Mouse (Mus musculus) lung, postnatal 0 days (tissue): Measurements from ENCODE around the gene Upb1. TPM values are rescaled to one million over a fixed set of nuclear protein-coding genes. Genes with fewer than 3 reads are reported as not detected.

Experiments used
- ATAC-seq: fragments of 200-750 bp; cut with Nextera tagmentation; 2 replicates; pipeline ENCODE4 v1.8.0; 2017; ENCODE audit warnings: moderate library complexity
- DNase-seq: peaks from one replicate; pipeline ENCODE4 v3.0.0-alpha.2; 2016; ENCODE audit warnings: low spot score
- H3K27ac ChIP-seq: fragments of 300-500 bp; sonication (generic); 2 replicates; pipeline ENCODE4 v1.5.1; 2014; ENCODE audit warnings: antibody characterized with exemption, mild to moderate bottlenecking, low read length, mixed read lengths
- H3K27me3 ChIP-seq: fragments of 300-500 bp; sonication (generic); replicated peaks from 2 replicates; pipeline ENCODE4 v1.6.1; 2014; ENCODE audit warnings: low read length, mixed read lengths; ENCODE audit not compliant: insufficient read depth
- H3K36me3 ChIP-seq: fragments of 300-500 bp; sonication (generic); 2 replicates; pipeline ENCODE4 v1.6.1; 2014; ENCODE audit warnings: low read length, mixed read lengths; ENCODE audit not compliant: insufficient read depth
- H3K4me1 ChIP-seq: fragments of 300-500 bp; sonication (generic); 2 replicates; pipeline ENCODE4 v1.6.1; 2014; ENCODE audit warnings: antibody characterized with exemption, low read depth, low read length, mixed read lengths; ENCODE audit not compliant: insufficient read depth
- H3K4me2 ChIP-seq: fragments of 300-500 bp; sonication (generic); replicated peaks from 2 replicates; pipeline ENCODE4 v1.6.1; 2014; ENCODE audit warnings: low read depth, mild to moderate bottlenecking, low read length, moderate library complexity, mixed read lengths
- H3K4me3 ChIP-seq: fragments of 300-500 bp; sonication (generic); 2 replicates; pipeline ENCODE4 v1.5.1; 2014; ENCODE audit warnings: low read depth, low read length
- H3K9ac ChIP-seq: fragments of 300-500 bp; sonication (generic); replicated peaks from 2 replicates; pipeline ENCODE4 v1.6.1; 2014; ENCODE audit warnings: low read depth, mild to moderate bottlenecking
- H3K9me3 ChIP-seq: fragments of 300-500 bp; sonication (generic); 2 replicates; pipeline ENCODE4 v1.6.1; 2016; ENCODE audit warnings: low read length, mixed read lengths
- CTCF ChIP-seq: IDR thresholded peaks from 2 replicates; pipeline ENCODE4 v1.5.1; 2016; ENCODE audit warnings: antibody characterized with exemption, mild to moderate bottlenecking
- EP300 ChIP-seq: IDR thresholded peaks from 2 replicates; pipeline ENCODE4 v1.6.1; 2016; ENCODE audit warnings: antibody characterized with exemption, mild to moderate bottlenecking, control low read depth
- WGBS: fragments of 180-500 bp; shearing (Covaris S2); extraction: QIAGEN DNeasy Blood & Tissue Kit; methylation state at CpG from one replicate; pipeline ENCODE4 v1.1.7; 2014; 5-methylcytosine and 5-hydroxymethylcytosine counted together
- polyA plus RNA-seq: library from polyadenylated mRNA; unstranded; fragments of >200 nt; fragmentation: Nextera tagmentation; extraction: Ambion mirVana; gene quantifications from 2 replicates; pipeline ENCODE4 v1.2.1, GENCODE M21; 2015

The Upb1 gene
- polyA plus RNA-seq, 1 experiment from 2014 or later, result 0.33 TPM

GRCm38 (mm10) chr10:75378688-75379087 is 22.2 kb upstream of the Upb1 start:
- Histone ChIP-seq H3K4me2 (no peak overlapping the region), H3K4me1 (no peaks in the 10 kb centered on the region), H3K9ac (no peak overlapping the region), H3K27ac (no peak overlapping the region), H3K4me3 (no peak overlapping the region), H3K36me3 (no peaks in the 10 kb centered on the region), H3K9me3 (no peaks in the 10 kb centered on the region), H3K27me3 (no peaks in the 10 kb centered on the region)
- WGBS, result 41% methylated on average over 10 of the region's 10 CpGs
- DNase-seq, result peak; percentile 43
- ATAC-seq, result peak; percentile 32; the same call in 1 of the 2 replicates
- TF ChIP-seq CTCF (no peak), EP300 (no peak)

- TF ChIP-seq CTCF (peak; percentile 43), EP300 (no peak)
- Histone ChIP-seq H3K4me1 (no peaks in the 10 kb centered on the region), H3K9me3 (no peaks in the 10 kb centered on the region), H3K27ac (no peak overlapping the region), H3K36me3 (no peaks in the 10 kb centered on the region), H3K9ac (no peak overlapping the region), H3K4me3 (no peak overlapping the region), H3K27me3 (no peaks in the 10 kb centered on the region), H3K4me2 (no peak overlapping the region)
- WGBS, result 78% methylated on average over 2 of the region's 2 CpGs
- ATAC-seq, result no peak
- no peak for DNase-seq
Observed at GRCm38 (mm10) chr10:75390156-75390555, 10.8 kb upstream of the Upb1 start.

- DNase-seq (no peak), ATAC-seq (no peak)
- Histone ChIP-seq H3K4me1 (no peaks in the 10 kb centered on the region), H3K9ac (no peak overlapping the region), H3K27me3 (no peaks in the 10 kb centered on the region), H3K4me3 (no peak overlapping the region), H3K4me2 (no peak overlapping the region), H3K27ac (no peak overlapping the region), H3K9me3 (no peaks in the 10 kb centered on the region), H3K36me3 (no peaks in the 10 kb centered on the region)
- TF ChIP-seq CTCF (peak; percentile 50), EP300 (no peak)
- 78% methylated on average over 4 of the region's 4 CpGs for WGBS
Observed at GRCm38 (mm10) chr10:75390832-75391231, 10.1 kb upstream of the Upb1 start.

DNA sequence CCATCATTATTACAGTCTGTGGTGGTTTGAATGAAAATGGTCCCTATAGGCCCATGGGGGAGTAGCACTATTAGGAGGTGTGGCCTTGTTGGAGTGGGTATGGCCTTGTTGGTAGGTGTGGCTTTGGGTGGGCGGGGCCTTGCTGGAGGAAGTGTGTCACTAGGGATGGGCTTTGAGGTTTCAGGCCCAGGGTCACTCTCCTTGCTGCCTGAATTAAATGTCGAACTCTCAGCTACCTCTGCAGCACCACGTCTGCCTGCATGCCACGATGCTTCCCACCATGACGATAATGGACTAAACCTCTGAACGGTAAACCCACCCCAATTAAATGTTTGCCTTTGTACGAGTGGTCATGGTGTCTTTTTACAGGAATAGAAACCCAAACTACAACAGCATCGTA is 6.1 kb upstream of the Upb1 start:
- no peaks in the 10 kb centered on the region for H3K36me3 ChIP-seq
- H3K4me3 ChIP-seq, result no peak overlapping the region
- no peak for ATAC-seq
- TF ChIP-seq EP300 (no peak), CTCF (no peak)
- no peak overlapping the region for H3K27ac ChIP-seq
- DNase-seq, result no peak
- no peak overlapping the region for H3K4me2 ChIP-seq
- H3K4me1 ChIP-seq, result no peaks in the 10 kb centered on the region
- WGBS, result 82% methylated on average over 8 of the region's 8 CpGs
- H3K27me3 ChIP-seq, result no peaks in the 10 kb centered on the region
- no peaks in the 10 kb centered on the region for H3K9me3 ChIP-seq
- no peak overlapping the region for H3K9ac ChIP-seq

DNA sequence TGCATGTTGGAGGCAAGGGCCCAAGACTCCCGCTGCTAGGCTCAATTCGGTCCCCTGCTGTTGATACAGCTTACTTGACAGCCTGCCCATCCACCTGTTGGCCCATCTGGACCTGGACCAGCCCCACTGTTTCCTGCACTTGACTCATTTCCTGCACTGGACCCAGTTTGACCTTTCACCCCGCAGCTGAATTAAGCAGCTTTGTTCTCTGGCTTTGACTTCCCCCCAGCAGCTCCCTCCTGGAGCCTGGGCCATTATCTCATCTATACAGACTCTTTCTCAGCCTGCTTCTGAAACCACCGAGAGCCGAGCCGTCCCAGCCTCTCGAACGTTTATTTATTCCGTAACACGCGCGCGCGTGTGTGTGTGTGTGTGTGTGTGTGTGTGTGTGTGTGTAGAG is 3.9 kb upstream of the Upb1 start:
- 32% methylated on average over 14 of the region's 14 CpGs for WGBS
- Histone ChIP-seq H3K4me2 (0 out of 2 replicates have a peak overlapping the region, but pooled peaks have one; percentile 3), H3K4me3 (no peak overlapping the region), H3K27ac (no peak overlapping the region), H3K9me3 (no peaks in the 10 kb centered on the region), H3K36me3 (no peaks in the 10 kb centered on the region), H3K4me1 (no peaks in the 10 kb centered on the region), H3K27me3 (no peaks in the 10 kb centered on the region), H3K9ac (no peak overlapping the region)
- ATAC-seq (peak; percentile 79), DNase-seq (peak; percentile 50)
- TF ChIP-seq EP300 (0 out of 2 replicates have a peak, but pooled peaks have one; percentile 26), CTCF (no peak)

- no peaks in the 10 kb centered on the region for H3K9me3 ChIP-seq
- no peak overlapping the region for H3K4me3 ChIP-seq
- ATAC-seq (no peak), DNase-seq (no peak)
- 87% methylated on average over 8 of the region's 8 CpGs for WGBS
- no peak overlapping the region for H3K27ac ChIP-seq
- H3K9ac ChIP-seq, result no peak overlapping the region
- TF ChIP-seq CTCF, result no peak
- no peak for TF ChIP-seq EP300
- H3K36me3 ChIP-seq, result no peaks in the 10 kb centered on the region
- no peaks in the 10 kb centered on the region for H3K27me3 ChIP-seq
- no peak overlapping the region for H3K4me2 ChIP-seq
- no peaks in the 10 kb centered on the region for H3K4me1 ChIP-seq
Observed at GRCm38 (mm10) chr10:75405916-75406315, 5.0 kb downstream of the Upb1 start.

GRCm38 (mm10) chr10:75406755-75407154 is 5.8 kb downstream of the Upb1 start:
- Histone ChIP-seq H3K4me3 (no peak overlapping the region), H3K36me3 (no peaks in the 10 kb centered on the region), H3K4me2 (no peak overlapping the region), H3K4me1 (no peaks in the 10 kb centered on the region), H3K9ac (no peak overlapping the region), H3K27ac (no peak overlapping the region), H3K9me3 (no peaks in the 10 kb centered on the region), H3K27me3 (no peaks in the 10 kb centered on the region)
- no peak for TF ChIP-seq EP300
- no peak for TF ChIP-seq CTCF
- peak; percentile 65 for ATAC-seq
- WGBS, result 49% methylated on average over 13 of the region's 13 CpGs
- peak; percentile 46 for DNase-seq
